Mouse (Mus musculus): ENCODE results near the gene Tchp.

Tchp gene

DNA sequence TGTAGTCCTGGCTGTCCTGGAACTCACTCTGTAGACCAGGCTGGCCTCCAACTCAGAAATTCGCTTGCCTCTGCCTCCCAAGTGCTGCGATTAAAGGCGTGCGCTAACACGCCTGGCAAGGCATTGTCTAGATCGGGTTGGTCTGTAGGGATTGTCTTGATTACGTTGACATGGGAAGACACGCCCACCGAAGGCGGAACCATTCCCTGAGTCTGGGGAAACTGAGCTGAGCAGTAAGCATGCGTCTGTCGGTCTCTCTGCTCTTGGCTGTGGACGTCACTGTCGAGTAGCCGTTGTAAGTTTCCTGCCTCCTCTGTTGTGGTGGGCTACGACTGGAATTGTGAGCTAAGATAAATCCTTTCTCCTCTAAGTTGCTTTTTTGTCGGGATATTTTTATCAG, 10.6 kb upstream of the Tchp start:
- DNase-seq (ENCODE audit: low read depth): no peak

DNA sequence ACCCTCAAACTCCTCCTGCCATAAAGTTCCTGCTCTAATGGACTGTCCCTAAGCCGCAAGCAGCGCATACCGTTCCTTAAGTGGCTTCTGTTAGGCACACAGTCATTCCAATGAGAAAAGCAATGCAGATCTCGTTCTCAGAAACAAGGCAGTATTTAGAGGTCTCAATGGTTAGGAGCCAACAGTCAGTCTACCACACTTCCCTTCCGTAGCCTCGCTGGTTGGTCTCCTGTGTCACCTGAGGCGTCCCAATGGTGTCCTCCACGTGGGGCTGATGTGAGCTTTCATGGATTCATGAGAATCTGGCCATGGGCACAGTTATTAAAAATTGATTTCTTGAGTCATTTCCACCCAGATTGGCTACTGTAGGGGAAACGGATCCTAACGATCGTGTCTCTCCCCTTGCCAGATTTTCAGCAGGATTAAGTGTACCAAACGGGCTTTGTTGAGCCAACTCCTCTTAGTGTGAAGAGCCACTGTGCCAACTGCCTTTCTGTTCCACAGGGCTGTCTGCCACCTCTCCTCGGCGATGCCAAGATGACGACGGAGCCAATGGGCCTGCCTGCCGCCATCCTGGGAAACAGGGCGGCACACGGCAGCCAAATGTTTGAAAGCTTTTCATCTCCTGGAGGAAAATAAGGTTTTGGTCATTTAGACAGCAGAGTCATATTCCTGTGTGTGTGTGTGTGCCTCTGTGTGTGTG, 9.4 kb upstream of the Tchp start:
- DNase-seq (ENCODE audit: low read depth): no peak

DNA sequence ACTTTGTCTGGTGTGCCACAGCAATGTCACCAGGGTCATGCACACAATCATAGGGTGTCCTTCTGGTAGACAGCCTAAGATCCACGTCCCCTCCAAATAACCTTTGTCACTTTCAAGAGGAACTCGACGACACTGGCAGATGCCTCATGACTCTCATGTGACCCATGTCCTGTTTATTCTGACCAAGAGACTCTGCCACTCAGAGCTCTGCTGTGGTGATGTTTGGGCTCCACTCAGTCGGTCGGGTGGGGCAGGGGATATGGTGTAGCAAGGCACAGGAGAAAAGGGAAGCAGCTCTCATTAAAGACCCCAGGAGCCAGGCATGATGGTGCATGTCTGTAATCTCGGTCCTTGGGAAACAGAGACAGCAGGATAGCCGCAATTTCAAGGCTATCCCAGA, 8.5 kb upstream of the Tchp start:
- DNase-seq (ENCODE audit: low read depth): no peak

DNA sequence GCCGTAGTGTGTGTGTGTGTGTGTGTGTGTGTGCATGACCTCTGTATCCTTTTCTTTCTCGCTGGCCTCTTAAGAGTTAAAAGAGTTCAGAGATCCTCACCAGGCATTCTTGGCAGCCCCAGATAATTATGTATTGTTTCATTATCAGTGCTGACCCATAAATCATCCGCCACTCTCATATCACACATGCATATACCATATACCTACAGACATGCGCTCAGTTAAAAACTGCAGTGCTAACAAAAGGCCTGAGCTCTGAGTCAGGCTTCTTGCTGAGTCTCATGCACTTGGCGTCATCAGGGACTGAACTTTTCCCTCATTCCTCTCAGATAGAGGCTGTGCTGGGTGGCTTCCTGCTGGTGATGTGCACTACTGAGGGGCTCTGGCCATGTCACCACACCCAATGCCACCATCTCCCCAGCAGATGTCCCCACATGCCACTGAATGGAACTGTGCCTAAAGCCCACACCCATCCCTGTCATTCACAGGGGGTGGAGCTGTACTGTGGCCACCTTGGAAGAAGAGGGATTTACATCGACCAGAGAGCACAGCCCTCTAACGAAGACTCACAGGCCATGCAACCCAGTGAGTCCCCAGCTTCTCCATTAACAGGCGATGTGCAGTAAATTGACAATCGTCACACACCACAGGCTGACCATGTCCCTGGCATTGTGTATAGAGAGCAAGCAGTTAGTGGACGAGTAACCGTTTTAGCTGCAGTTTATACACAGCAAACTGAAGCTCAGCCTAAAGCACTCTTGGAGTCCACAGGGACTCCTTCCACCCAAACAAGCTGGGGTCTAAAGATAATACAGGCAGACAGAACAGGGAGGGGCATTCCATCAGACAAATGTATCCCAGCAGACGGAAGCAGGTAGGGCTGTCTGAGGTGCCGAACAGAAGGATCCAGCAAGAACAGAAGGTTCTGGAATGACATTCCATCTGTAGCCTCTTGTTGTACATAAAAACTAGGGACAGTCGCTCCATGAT, 4.9 kb upstream of the Tchp start:
- DNase-seq (ENCODE audit: low read depth): no peak

DNA sequence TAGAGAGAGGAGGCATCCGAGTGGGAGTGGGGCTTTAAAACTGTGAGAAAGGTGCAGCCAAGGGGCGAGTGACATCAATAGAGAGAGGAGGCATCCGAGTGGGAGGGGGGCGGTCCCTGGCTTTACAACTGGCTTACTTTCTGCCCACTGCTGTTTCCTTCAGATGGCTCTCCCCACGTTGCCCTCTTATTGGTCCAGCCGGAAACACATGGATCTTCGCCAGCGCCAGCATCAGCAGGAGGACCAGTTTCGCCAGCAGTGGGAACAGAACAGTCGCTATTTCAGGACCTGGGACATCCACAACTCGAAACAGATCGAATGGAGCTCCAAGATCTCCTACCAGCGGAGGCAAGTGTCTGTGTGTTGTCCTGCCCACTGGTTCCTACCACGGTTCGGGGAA, 931 bp downstream of the Tchp start:
- DNase-seq (ENCODE audit: low read depth): peak; percentile 40

DNA sequence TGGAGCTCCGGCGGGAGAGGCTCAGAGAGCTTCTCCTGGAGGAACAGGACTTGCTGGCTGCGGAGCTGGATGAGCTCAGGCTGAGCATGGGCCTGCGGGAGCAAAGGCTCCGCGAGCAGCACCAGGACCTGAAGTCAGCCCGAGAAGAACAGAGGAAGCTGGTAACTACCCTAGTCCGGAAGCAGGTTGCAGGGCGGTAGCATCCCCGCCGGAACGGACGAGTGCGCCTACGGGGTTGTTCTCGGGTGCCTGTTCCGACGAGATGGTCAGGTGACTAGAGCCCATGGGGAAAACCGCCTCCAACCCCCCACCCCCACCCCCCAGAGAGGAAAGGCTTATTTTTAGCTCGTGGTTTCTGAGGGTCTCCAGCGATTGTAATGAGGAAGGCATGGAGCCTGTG, 1.8 kb downstream of the Tchp start:
- DNase-seq (ENCODE audit: low read depth): peak; percentile 51

DNA sequence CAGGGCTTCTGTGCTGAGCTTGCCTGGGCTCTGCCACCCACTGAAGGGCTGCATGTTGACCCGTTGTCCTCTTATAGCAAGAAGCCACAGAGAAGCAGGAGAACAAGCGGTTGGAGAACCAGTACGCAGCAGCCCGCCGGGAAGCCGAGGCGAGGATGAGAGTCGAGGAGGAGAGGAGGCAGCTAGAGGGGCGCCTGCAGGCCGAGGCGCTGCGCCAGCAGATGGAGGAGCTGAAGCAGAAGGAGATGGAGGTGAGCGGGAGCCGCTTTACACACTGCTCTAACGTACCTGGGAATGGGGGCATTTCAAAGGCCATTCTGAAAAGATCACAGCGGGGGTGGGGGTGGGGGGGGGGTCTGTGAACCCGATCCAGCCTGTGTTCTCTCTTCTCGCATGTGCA, 7.0 kb downstream of the Tchp start:
- DNase-seq (ENCODE audit: low read depth): no peak

DNA sequence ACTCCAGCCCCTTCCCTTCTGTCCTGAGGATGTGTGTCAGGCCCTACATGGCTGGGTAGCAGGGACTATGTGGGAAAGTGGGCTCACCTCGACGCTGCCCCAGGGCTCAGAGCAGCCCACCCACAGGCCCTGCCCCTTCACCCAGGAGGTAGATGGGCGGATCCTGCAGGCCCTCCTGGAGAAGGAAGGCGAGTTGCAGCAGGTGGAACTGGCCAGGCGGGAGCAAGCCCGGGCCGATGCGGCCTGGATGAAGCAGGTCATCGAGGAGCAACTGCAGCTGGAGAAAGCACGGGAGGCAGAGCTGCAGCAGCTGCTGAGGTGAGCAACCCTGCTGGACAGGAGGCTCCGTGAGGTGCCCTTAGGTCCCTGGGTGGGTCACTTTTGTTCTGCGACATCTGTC, 9.7 kb downstream of the Tchp start:
- DNase-seq (ENCODE audit: low read depth): no peak

DNA sequence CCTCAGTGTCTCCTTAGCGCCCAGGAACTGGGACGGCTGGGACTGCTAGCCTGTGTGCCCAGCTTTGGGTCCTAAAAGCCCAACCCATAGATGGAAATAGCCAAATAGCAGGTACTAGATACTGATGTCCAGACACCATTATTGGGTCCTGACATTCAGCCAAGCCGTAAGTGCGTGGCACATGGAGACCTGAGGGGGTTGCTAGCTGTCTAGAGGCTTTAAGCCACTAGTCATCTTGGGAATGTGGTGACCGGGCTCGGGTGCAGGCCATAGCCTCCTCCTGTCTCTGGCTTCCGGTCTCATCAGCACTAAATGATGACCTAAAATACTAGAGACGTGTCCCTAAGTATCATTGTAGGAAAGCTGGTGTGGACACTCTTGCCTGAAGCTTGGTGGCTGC, 10.4 kb downstream of the Tchp start:
- no peak for DNase-seq (ENCODE audit: low read depth)

DNA sequence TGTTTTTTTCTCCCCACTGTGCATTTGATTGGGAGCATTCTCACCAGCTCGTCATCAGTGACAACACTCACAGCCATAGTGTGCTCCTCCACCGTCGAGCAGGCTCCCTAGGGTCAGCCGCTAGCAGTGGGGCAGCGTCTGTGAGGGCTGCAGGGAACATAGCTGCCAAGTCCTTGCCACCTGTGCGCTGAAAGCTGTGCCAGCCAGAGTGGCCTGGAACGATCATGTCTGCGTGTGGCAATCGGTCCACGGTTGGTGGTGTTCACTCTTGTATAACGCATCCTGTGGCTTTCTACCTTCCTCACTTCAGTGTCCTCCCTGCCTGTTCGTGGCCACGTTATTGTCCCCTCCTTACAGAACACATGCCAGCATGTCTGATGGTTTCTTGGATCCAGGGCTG, 10.9 kb downstream of the Tchp start:
- no peak for DNase-seq (ENCODE audit: low read depth)

DNA sequence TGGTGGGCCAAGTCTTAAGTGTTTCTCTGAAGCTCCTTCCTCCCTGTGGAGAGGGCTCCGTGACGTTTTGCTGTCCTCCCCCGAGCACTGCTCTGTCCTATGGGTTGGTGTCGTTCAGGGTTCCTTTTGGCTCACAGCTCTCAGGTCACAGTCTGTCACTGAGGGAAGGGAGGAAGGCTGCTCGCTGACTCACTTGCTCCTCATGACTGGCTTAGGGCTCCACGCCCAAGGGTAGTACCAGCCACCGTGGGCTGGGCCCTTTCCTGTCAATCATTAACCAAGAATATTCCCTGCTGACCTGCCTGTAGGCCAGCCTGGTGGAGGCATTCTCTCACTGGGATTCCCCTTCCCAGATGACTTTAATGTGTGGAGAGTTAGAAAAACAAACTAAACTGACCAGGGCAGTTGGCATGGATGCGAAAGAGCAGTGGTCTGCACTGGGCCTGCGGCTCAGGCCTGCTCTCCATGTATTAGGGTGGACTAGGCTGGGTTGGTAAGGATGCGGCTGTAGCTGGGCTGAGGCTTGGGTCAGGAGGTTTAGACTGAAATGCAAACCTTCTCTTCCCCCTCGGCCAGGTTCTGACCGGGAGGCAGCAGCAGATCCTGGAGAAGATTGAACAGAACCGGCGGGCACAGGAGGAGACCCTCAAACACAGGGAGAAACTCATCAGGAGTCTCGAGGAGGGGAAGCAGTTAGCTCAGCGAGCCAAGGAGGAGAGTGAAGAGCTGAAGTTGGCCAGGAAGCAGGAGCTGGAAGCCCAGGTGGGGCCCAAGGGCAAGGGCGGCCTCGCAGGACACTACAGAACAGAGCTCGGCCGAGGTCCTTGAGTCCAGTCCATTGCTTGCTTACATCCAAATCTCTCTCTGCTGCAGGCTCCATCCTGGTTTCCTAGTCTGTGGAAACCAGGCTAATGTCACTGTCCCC, 11.7 kb downstream of the Tchp start:
- no peak for DNase-seq (ENCODE audit: low read depth)

DNA sequence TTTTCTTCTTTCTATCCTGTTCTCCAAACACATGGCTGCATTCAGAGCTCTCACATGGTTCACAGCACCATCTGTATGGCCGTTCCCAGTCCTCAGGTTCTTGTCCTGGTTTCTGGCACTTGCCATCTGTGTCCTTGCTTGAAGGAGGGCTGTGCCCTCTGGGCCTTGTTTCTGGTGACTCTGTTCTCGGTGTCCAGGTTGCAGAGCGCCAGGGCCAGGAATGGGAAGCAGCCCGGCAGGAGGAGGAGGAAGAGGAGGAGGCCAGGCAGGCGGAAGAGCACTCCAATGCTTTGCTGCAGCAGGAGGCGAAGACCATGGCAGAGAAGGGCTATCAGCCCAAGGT, 12.3 kb downstream of the Tchp start:
- no peak for DNase-seq (ENCODE audit: low read depth)

DNA sequence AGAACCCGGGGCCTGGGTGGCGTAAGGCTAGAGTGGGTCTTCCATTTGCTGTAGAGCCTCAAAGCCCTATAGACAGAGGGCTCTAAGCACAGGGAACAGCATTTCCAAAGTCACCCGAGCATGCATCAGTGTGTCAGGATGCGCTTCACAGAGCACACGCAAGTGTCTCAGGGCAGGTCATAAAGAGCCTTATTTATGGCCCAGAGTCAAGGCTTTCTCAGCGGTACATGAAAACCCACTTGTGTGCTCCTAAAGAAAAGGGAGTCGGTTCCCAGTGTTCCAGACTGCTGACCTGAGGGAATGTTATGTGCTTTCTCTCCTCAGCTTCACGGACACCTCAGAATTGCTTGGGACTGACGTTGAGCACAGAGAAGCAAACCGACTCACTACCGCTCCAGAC, 13.2 kb downstream of the Tchp start:
- no peak for DNase-seq (ENCODE audit: low read depth)

DNA sequence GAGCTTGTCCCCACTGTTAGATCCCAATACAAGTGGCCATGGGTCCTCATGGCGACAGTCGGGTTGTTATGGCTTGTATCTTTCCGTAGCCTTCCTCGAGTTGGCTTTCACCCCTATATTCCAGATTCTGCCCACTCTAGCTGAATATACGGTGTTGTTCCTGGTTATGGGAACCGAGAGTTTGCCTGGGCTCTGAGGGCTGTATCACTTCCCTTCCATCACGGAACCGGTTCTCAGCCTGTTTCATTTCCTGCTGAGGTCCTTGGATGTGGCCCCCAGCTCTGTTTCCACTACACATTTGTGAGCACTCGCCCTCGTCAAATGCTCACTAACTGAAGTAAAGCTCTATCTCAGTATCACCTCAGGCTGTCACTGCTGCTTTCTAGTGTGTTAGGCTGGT, 14.4 kb downstream of the Tchp start:
- DNase-seq (ENCODE audit: low read depth): no peak

DNA sequence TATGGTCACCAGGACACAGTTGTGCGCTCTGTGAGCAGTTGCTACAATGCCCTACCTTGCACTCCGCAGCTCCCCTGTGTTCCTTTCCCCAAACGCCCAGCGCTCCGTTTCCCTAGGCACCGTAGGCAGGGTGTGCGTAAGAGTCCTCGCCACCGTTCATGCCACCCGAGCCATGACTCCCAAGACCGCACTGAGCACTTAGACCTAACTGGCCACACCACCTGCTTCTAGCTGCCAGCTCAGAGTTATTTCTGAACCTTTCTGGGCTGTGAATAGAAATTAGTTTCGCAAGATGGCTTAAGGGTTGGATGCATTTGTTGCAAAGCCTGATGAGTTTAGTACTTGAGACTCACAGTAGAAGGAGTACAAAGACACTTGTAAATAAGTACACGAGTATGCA, 15.3 kb downstream of the Tchp start:
- DNase-seq (ENCODE audit: low read depth): no peak

DNA sequence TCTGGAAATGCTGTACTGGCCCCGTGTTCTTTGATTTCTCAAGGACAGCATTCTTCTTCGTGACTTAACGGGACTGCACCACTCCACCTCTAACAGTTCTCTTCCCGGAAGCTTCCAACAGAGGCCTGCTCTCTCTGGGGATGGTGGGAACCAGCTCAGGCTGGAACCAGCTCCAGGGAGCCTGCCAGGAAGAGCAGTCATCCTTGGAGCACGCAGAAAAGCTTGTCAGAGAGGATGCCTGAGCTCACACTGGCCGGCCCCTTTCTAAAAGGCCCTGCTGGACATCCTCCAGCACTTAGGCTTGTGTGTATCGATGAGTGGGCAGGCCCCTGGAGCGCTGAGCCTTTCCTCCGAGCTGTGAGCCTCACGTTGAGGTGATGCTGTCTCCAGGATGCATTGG, 20.6 kb downstream of the Tchp start:
- no peak for DNase-seq (ENCODE audit: low read depth)

DNA sequence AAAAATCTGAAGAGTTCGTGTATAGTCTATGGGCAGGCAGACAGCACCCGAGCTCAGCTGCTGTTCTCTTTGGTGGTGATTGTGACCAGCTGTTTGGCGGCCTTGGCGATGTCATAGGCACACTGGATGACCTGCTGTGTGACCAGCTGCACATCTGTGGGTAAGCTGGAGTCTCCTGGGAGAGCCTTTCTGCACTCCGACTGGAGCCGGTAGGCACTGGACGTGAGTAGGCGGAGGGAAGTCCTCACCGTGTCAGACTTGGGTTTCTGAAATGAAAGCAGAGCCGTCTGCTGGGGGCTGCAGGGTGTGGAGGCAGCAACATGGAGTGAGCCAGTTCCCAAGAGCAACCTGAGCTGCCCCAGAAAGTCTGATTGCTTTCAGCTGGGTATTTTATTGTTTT, 22.6 kb downstream of the Tchp start:
- no peak for DNase-seq (ENCODE audit: low read depth)

DNA sequence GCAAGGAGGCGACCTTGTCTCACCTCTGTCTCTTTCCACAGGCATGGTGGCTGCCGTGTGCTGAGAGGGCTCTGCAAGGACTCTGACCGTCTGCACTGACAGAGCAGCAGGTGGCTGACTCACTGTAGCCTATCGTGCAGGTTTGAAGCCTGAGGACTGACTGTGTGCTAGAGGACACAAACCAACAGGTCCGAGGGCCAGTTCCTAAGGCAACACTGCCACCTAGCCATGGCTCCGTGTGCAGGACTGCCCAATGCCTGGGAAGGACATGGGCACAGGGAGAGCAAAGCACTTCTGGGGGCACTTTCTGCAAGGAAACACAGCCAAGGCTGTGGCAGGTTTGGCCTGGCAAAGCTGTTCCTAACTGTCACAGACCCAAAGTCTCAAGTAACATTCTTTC, 23.9 kb downstream of the Tchp start:
- no peak for DNase-seq (ENCODE audit: low read depth)

DNA sequence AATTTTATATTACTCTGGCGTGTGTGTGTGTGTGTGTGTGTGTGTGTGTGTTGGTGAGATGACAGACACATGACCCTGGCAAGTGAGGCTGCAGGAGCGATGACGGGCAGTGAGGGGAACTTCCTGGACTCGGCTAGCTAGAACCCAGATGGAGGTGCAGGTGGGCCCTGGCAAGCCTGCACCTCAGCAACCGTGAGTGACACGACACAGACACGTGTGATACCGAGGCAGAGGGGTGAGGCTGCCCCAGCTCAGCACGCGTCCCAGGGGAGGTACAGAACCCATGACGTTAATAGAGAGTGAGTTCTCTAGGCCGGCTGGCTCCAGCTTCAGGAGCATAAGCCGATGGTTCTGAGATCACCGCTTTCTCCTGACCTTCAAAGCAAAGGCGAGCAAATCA, 24.4 kb downstream of the Tchp start:
- no peak for DNase-seq (ENCODE audit: low read depth)

DNA sequence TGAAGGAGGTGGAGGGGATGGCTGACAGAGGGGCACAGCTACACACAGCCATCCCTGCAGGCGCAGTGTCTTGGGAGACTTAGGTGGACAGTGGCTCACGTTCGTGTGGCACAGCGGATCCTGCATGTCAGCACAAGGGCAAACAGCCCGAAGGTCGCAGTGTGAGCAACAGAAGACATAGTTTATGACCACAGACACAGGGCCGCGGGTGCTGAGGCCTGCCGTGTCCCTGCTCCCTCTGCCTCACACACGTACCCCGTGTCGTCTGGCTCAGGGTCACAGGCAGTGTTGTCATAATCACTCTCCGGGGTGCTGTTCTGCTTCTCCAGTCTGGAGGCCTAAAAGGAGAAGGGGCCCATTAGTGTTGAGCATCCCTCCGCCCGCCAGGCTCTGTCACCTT, 26.0 kb downstream of the Tchp start:
- no peak for DNase-seq (ENCODE audit: low read depth)

DNA sequence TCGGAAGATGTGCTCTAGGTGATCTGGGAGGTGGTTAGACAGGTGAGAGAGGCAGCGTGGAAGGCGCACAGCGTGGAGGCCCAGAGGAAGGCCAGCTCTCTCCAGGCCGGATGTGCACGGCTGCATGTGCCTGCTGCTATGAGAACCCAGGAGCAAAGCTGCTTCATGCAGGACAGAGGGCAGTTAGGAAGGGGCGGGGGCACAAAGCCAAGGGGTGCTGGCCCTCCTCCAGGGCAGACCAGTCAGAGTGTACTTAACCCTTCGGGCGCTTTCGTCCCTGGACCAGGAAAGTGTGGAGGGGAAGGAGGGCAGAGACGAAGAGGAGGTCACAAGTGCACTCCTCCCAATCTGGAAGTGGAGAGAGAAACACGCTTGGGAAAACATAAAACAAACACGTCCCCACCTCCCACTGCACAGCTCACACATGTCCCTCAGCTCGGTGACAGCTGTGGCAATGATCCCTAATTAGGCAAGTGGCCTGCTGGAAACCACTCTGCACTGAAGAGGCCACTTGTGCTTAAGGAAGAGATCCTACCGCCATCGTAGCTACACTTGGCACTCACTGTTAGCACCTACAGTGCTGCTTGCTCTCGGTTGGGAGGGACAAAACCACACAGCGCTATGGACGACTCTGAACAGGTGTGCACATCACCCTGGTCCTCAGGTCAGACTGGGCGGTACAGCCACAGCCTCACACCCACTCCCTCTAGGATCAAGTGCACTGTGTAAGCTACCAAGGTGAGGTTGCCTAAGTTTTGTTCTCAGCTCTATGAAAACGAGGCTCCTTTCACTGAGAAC, 29.7 kb downstream of the Tchp start:
- DNase-seq (ENCODE audit: low read depth): no peak

Data from induced T-regulatory cell, adult 2 months (primary cell).